Mouse (Mus musculus): ENCODE measurements around the gene Pde4d.

The Pde4d gene

GRCm38 (mm10) chr13:109171688-109172087 is 721.9 kb downstream of the Pde4d start:
- no peak for DNase-seq (ENCODE audit: low spot score in 2 of 2)

DNA sequence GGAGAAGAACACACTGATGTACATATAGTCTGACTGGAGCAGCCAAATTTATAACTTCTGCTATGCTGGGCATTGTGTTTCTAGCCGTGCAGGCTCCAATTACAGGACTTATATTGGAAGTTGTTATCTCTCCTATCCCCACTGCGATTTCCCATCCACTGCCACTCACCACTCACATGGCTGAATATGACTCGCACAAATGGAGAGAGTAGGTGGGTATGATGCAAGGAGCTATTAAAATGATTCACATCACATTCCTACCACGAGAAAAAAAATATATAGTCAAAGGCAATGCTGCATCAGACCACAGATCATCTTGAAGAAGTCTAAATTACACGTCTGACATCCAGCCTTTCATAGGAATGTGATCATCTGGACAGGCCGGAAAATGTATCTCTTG is 725.5 kb downstream of the Pde4d start:
- no peak for DNase-seq (ENCODE audit: low spot score in 2 of 2)

- no peak for DNase-seq (ENCODE audit: low spot score in 2 of 2)
Measured at GRCm38 (mm10) chr13:109175852-109176621, 726.3 kb downstream of the Pde4d start.

GRCm38 (mm10) chr13:109181363-109181762 is 731.6 kb downstream of the Pde4d start:
- DNase-seq (ENCODE audit: low spot score in 2 of 2): no peak

- no peak for DNase-seq (ENCODE audit: low spot score in 2 of 2)
Measured at GRCm38 (mm10) chr13:109190652-109191051, 740.9 kb downstream of the Pde4d start.

DNA sequence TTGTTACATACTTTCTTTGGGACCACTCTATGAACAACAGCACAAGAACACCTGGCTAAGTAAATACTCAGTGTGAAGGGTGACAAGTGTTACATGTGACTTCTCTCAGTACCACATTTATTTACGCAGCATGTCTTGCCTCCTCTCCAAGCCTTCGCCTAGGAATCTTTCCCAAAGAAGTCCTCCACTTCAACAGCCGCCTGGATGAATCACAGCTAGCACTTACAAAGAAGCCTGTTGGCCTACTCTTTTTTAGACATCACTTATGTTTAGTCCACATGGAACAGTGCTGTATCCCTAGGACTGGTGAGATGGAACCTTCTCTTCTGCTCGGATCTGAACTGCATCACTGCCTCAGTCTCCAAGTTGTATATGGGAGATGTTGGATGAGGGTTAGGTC is 741.4 kb downstream of the Pde4d start:
- no peak for DNase-seq (ENCODE audit: low spot score in 2 of 2)

DNA sequence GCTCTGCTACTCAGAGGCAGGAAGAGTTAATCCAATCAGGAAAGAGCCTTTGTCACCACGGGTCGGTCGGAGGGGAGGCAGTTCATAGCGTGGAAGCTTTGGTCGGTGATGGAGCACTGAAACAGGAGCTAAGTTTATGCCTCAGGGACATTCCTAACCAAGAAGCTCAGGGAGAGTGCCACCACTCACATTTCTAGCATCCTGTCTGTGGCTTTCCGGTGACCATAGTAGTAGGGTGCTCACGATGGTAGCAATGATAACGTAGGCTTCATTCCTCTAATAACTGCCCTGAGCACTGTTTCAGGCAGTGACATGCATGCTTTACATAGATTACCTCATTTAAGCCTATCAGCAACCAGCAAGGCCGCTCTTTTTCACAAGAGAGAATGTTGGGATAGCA is 755.8 kb downstream of the Pde4d start:
- DNase-seq (ENCODE audit: low spot score in 2 of 2): no peak

DNA sequence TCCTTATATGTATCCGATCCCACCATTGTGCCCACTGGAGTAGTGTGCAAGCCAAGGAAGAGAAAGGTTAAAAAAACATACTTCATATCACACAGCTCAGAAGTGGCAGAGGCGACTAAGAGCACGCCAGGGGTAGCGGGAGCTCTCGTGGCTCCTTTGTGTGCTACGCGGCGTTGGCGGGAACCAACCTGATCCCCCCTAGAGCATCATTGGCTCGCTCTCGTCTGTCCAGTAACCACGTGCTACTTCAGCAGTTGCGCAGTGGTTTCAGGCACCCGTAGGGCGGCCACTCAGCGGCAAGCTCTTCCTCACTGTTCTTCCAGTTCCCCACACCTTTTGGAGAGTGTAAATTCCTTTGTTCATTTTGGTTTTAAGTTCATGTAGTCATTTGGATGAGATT is 758.9 kb downstream of the Pde4d start:
- DNase-seq (ENCODE audit: low spot score in 2 of 2): no peak

GRCm38 (mm10) chr13:109209413-109209812 is 759.7 kb downstream of the Pde4d start:
- peak in 1 of 2 experiments; percentile 29 for DNase-seq (ENCODE audit: low spot score in 2 of 2)

- DNase-seq (ENCODE audit: low spot score in 2 of 2): peak; percentile 5 to 43
Measured at GRCm38 (mm10) chr13:109210403-109210802, 760.7 kb downstream of the Pde4d start.

DNA sequence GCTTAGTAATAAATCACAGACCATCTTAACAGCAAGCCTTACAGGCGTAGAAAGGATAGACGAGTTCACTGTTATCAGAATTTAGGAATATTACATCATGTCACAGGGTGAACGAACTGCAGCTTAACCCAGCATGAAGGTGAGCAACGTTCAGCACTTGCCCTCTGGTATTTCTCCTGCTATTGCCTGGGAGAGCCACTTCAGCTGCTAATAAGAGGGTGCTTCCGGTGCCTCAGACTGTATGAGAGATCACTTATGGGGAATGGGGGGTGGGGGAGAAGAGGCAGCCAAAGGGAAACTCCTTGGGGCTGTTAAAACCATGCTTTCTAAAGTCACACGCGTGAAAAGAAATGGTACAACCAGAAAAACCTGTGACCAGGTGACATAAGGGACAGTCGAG is 761.7 kb downstream of the Pde4d start:
- no peak for DNase-seq (ENCODE audit: low spot score in 2 of 2)

- no peak for DNase-seq (ENCODE audit: low spot score in 2 of 2)
Measured at GRCm38 (mm10) chr13:109211941-109212487, 762.3 kb downstream of the Pde4d start.

GRCm38 (mm10) chr13:109212788-109213473 is 763.2 kb downstream of the Pde4d start:
- no peak for DNase-seq (ENCODE audit: low spot score in 2 of 2)

- no peak for DNase-seq (ENCODE audit: low spot score in 2 of 2)
Measured at GRCm38 (mm10) chr13:109219019-109219725, 769.4 kb downstream of the Pde4d start.

DNA sequence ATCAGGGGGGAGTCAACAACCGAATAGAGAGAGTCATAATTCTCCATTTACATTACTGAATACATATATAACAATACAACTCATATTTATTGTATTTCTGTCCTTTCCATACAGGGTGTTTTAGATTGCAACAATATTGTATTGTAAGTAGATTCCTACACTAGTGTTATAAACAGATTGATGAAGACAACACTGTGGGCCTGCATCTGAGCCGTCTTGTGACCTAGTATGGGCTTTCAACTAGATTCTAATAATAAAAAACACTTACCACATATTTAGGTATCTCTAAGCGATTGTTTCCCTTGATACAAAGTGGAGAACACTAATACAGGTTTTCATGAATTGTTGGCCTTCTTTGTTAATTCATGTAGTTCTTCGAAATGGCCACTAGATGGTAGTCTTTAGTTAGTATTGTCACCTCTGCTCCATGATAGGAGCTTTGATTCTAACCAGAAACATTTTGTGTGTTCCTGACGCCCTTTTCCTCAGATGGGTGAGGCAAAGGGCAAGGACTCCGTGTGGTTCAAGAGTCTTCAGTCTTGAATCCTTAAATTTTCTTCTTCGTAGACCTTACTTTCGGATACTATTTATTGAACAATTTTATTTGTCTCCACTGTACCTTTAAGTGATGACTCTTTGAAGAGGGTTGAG is 779.3 kb downstream of the Pde4d start:
- DNase-seq (ENCODE audit: low spot score in 2 of 2): peak in 1 of 2 experiments; percentile 39

DNA sequence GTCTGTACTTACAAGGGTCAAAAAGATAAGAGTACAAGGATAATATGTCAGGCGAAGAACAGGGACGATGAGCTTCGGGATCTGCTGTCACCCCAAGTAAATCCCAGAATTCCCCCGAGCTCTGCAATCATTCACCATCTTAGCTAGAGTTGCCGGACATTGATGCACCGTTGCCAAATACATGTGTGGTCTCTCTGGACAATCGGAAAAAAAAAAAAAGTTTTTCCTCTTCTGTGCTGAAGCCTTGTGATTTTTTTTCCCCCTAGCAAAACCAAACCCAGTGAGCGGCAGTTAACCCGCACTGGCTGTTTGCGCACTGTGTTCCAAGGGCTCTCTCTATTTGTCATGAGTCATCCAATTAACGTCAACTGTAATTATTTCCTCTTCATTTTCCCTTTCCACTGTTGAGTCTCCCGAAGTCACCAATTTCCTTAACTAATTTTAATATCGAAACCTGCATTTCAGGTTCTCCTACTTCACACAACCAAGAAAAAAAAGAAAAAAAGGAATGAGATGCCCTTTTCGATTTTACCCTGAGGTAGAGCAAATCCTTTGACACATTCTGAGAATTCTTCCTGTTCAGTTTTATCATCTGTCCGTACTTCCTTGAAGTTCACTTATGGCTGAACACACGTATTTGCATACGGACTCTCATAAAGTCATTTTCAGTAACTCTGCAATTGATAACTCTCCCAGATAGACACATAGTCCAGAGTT is 780.0 kb downstream of the Pde4d start:
- DNase-seq (ENCODE audit: low spot score in 2 of 2): no peak

GRCm38 (mm10) chr13:109230335-109230987 is 780.7 kb downstream of the Pde4d start:
- DNase-seq (ENCODE audit: low spot score in 2 of 2): no peak

GRCm38 (mm10) chr13:109231848-109232460 is 782.2 kb downstream of the Pde4d start:
- DNase-seq (ENCODE audit: low spot score in 2 of 2): no peak

GRCm38 (mm10) chr13:109232531-109232930 is 782.8 kb downstream of the Pde4d start:
- no peak for DNase-seq (ENCODE audit: low spot score in 2 of 2)
